Mouse (Mus musculus) testis, postnatal 14 days (tissue): ENCODE measurements around the gene Eya4.

Source experiments
- DNase-seq: peaks from one replicate; pipeline ENCODE4 v3.0.0; 2021; ENCODE audit warnings: low spot score

The Eya4 gene

DNA sequence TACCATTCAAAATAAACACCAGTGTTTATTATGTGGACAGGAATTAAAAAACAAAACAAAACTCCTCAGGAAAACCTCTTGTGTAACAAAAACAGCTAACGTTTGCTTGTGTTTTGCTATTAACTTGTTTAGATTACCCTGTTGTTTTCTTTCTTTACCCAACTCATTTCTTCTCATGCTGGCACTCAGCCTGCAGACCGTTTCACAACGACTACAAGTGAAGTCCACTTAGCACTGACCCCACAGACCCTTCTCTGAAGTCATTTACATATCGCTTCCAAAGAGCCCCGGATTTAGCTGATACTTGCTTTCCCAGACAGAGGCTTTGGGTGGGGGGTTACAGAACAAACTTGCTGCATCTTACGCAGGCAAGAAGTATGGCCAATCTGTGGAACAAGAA is 286.9 kb downstream of the Eya4 start:
- no peak for DNase-seq

DNA sequence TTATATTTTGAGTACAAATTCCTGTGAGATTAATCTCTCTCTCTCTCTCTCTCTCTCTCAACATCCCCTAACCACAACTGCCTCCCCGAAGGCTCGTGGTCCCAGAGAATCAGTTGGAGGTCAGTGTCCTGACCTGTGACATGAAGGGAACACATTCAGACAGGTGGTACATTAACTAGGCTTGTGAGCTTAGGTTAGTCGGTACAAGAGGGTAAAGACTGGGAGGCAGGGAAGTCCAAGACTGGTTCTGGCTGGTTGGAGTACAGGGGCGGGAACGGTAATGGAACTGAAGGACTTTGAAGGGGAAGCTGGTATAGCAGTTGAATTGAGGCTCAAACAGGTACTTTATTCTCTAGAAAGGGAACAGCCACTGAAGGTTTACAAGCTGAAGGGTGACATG is 287.9 kb downstream of the Eya4 start:
- DNase-seq = no peak

DNA sequence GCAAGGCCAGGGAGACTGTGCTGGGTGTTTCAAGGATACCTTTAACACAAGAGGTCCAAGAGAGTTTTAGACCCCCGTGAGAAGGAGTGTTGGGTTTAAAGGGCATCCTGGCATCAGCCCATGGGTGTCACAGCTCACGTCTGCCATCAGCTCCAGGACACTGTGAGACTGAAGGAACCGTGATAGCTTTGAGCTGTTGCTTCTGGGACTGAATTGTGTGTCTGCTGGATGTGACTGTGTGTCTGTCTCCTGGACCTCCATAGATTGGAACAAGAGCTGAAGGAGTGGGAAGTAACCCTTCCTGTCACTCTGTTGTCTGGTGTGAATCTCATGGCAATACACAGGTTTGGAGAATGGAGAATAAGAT is 289.9 kb downstream of the Eya4 start:
- DNase-seq = no peak

DNA sequence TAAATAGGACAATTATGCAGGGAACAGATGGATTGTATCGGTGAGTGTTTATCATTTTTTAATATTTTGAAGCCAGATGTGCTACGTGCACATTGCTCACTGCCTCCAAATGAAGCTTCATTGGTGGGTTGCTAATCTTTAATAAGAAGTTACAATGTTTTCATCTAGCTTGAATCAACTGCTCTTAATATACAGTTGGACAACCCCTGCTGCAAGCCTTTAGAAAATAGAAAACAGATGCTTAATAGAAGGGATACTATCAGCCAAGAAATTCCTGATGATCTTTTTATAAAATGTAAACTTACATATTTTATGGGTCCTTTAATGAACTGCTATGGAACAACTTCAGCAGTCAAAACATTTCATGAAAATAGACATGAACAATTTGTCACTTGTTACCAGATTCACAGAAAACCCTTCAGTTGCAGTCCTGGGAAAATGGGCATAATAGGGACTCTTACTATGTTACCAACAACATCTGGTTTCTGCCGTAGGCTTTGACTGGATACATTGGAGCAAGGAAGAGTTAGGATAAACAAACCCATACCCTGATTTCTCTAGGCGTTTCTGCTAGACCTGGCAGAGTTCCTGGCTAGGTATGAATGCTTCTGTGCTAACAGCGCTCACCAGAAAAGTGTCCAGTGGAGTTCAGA is 290.4 kb downstream of the Eya4 start:
- DNase-seq = no peak

DNA sequence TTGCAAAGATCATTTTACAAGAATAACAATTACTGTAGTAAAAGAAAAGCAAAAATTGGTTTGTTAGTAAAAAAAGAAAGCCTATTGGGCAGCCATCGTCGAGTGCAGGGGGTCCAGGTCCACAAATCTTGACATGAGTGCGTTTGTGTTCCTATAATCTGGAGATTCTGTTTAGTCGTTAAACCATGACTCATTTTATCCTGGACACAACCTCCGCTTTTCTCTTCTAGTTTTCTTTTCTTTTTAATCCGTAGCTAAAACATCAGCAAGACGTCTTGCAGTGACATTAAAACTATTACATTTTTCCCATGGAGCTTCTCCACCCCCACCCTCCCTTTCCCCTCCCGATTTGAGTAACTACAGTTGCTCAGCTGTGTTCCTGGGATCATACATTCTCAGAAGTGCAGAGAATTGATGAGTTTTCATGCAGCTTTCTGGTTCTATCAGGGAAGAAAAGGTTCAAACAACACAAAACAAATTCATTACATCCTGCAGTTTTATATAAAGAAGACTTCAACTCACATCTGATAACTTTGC is 297.1 kb downstream of the Eya4 start:
- no peak for DNase-seq
